Mouse (Mus musculus) intestine, postnatal 0 days (tissue): ENCODE data around the gene Mdh1. TPM values are rescaled to one million over a fixed set of nuclear protein-coding genes. Genes with fewer than 3 reads are reported as not detected.

Experiments
- ATAC-seq: fragments of 200-750 bp; cut with Nextera tagmentation; 2 replicates; pipeline ENCODE4 v1.8.0; 2017; ENCODE audit warnings: mild to moderate bottlenecking, moderate TSS enrichment, moderate library complexity
- H3K27ac ChIP-seq: fragments of 300-500 bp; sonication (generic); 2 replicates; pipeline ENCODE4 v1.5.1; 2014; ENCODE audit warnings: mild to moderate bottlenecking, low read depth, low read length, moderate library complexity
- H3K27me3 ChIP-seq: fragments of 300-500 bp; sonication (generic); replicated peaks from 2 replicates; pipeline ENCODE4 v1.6.1; 2014; ENCODE audit warnings: low read length, mixed read lengths; ENCODE audit not compliant: control insufficient read depth, insufficient read depth
- H3K36me3 ChIP-seq: fragments of 300-500 bp; sonication (generic); 2 replicates; pipeline ENCODE4 v1.6.1; 2014; ENCODE audit warnings: mild to moderate bottlenecking, moderate library complexity; ENCODE audit not compliant: control insufficient read depth, insufficient read depth
- H3K4me1 ChIP-seq: fragments of 300-500 bp; sonication (generic); replicated peaks from 2 replicates; pipeline ENCODE4 v1.6.1; 2014; ENCODE audit warnings: antibody characterized with exemption, low read length, mixed read lengths; ENCODE audit not compliant: control insufficient read depth, insufficient read depth
- H3K4me2 ChIP-seq: fragments of 300-500 bp; sonication (generic); replicated peaks from 2 replicates; pipeline ENCODE4 v1.6.1; 2014; ENCODE audit warnings: low read depth, mild to moderate bottlenecking, moderate library complexity
- H3K4me3 ChIP-seq: fragments of 300-500 bp; sonication (generic); 2 replicates; pipeline ENCODE4 v1.5.1; 2014; ENCODE audit warnings: low read depth, low read length
- H3K9ac ChIP-seq: fragments of 300-500 bp; sonication (generic); 2 replicates; pipeline ENCODE4 v1.6.1; 2014; ENCODE audit warnings: mild to moderate bottlenecking, low read depth, low read length
- H3K9me3 ChIP-seq: fragments of 300-500 bp; sonication (generic); 2 replicates; pipeline ENCODE4 v1.6.1; 2016; ENCODE audit warnings: mixed run types; ENCODE audit not compliant: control insufficient read depth
- CTCF ChIP-seq: sonication (generic); IDR thresholded peaks from 2 replicates; pipeline ENCODE4 v1.5.1; 2016; ENCODE audit warnings: low read depth, mild to moderate bottlenecking, control low read depth, antibody characterized with exemption, moderate library complexity
- WGBS: fragments of 180-500 bp; shearing (Covaris S2); extraction: QIAGEN DNeasy Blood & Tissue Kit; methylation state at CpG from one replicate; pipeline ENCODE4 v1.1.7; 2014; 5-methylcytosine and 5-hydroxymethylcytosine counted together
- polyA plus RNA-seq: library from polyadenylated mRNA; unstranded; fragments of >200 nt; fragmentation: Nextera tagmentation; extraction: Ambion mirVana; gene quantifications from 2 replicates; pipeline ENCODE4 v1.2.1, GENCODE M21; 2015

The Mdh1 gene
- polyA plus RNA-seq, 1 experiment from 2014 or later: 779 TPM

- H3K9ac ChIP-seq: no peak overlapping the region
- H3K9me3 ChIP-seq: no peaks in the 10 kb centered on the region
- 49% methylated on average over 2 of the region's 2 CpGs for WGBS
- peak overlapping the region; percentile 54 for H3K4me2 ChIP-seq
- TF ChIP-seq CTCF: no peak
- no peaks in the 10 kb centered on the region for H3K27me3 ChIP-seq
- 0 out of 2 replicates have a peak, but pooled peaks cover 4% of the 10 kb centered on the region for H3K36me3 ChIP-seq
- no peak overlapping the region for H3K4me3 ChIP-seq
- H3K27ac ChIP-seq: peak overlapping the region; percentile 29
- no peak for ATAC-seq
- H3K4me1 ChIP-seq: no peaks in the 10 kb centered on the region; the same call in none of the 2 replicates
Measured at GRCm38 (mm10) chr11:21570109-21570474, 2.1 kb downstream of the Mdh1 start.

- Histone ChIP-seq H3K27me3 (no peaks in the 10 kb centered on the region), H3K4me1 (no peaks in the 10 kb centered on the region; the same call in none of the 2 replicates), H3K4me2 (peak overlapping the region; percentile 54), H3K9me3 (no peaks in the 10 kb centered on the region), H3K9ac (0 out of 2 replicates have a peak overlapping the region, but pooled peaks have one; percentile 2), H3K4me3 (no peak overlapping the region), H3K36me3 (0 out of 2 replicates have a peak, but pooled peaks cover 4% of the 10 kb centered on the region), H3K27ac (peak overlapping the region; percentile 29; the same call in 1 of the 2 replicates)
- ATAC-seq: no peak
- WGBS: 19% methylated on average over 3 of the region's 3 CpGs
- no peak for TF ChIP-seq CTCF
Measured at GRCm38 (mm10) chr11:21569456-21570108, 2.6 kb downstream of the Mdh1 start.

- H3K27ac ChIP-seq: no peak overlapping the region; the same call in 1 of the 2 replicates
- no peaks in the 10 kb centered on the region; the same call in none of the 2 replicates for H3K4me1 ChIP-seq
- WGBS: 44% methylated on average over 5 of the region's 5 CpGs
- H3K9ac ChIP-seq: 0 out of 2 replicates have a peak overlapping the region, but pooled peaks have one; percentile 2
- H3K36me3 ChIP-seq: 0 out of 2 replicates have a peak, but pooled peaks cover 4% of the 10 kb centered on the region
- no peak overlapping the region for H3K4me3 ChIP-seq
- no peaks in the 10 kb centered on the region for H3K27me3 ChIP-seq
- H3K9me3 ChIP-seq: no peaks in the 10 kb centered on the region
- no peak for TF ChIP-seq CTCF
- H3K4me2 ChIP-seq: peak overlapping the region; percentile 39
- ATAC-seq: no peak
Measured at GRCm38 (mm10) chr11:21569002-21569401, 3.2 kb downstream of the Mdh1 start.

- H3K9me3 ChIP-seq: no peaks in the 10 kb centered on the region
- WGBS: 71% methylated on average over 1 of the region's 1 CpGs
- ATAC-seq: no peak
Measured at GRCm38 (mm10) chr11:21567733-21568132, 4.4 kb downstream of the Mdh1 start.

GRCm38 (mm10) chr11:21566934-21567333 is 5.2 kb downstream of the Mdh1 start:
- no peaks in the 10 kb centered on the region for H3K27me3 ChIP-seq

More at GRCm38 (mm10) chr11:21567733-21568132, 4.4 kb downstream of the Mdh1 start:
- Histone ChIP-seq H3K27me3 (no peaks in the 10 kb centered on the region), H3K4me2 (no peak overlapping the region), H3K4me1 (no peaks in the 10 kb centered on the region; the same call in none of the 2 replicates), H3K27ac (no peak overlapping the region), H3K36me3 (0 out of 2 replicates have a peak, but pooled peaks cover 11% of the 10 kb centered on the region), H3K9ac (no peak overlapping the region), H3K4me3 (no peak overlapping the region)
- no peak for TF ChIP-seq CTCF

GRCm38 (mm10) chr11:21564681-21565405 is 7.3 kb downstream of the Mdh1 start:
- ATAC-seq: peak; percentile 25; the same call in 1 of the 2 replicates

More at GRCm38 (mm10) chr11:21566934-21567333, 5.2 kb downstream of the Mdh1 start:
- Histone ChIP-seq H3K4me3 (no peak overlapping the region), H3K36me3 (0 out of 2 replicates have a peak, but pooled peaks cover 13% of the 10 kb centered on the region), H3K9ac (no peak overlapping the region), H3K27ac (no peak overlapping the region), H3K4me1 (no peaks in the 10 kb centered on the region; the same call in none of the 2 replicates), H3K9me3 (no peaks in the 10 kb centered on the region), H3K4me2 (no peak overlapping the region)
- ATAC-seq: no peak
- 89% methylated on average over 6 of the region's 6 CpGs for WGBS
- no peak for TF ChIP-seq CTCF

More at GRCm38 (mm10) chr11:21564681-21565405, 7.3 kb downstream of the Mdh1 start:
- WGBS: 47% methylated on average over 9 of the region's 9 CpGs
- Histone ChIP-seq H3K4me3 (no peak overlapping the region), H3K4me1 (no peaks in the 10 kb centered on the region; the same call in none of the 2 replicates), H3K36me3 (peaks cover 20% of the 10 kb centered on the region), H3K27ac (peak overlapping the region; percentile 60), H3K9ac (no peak overlapping the region), H3K4me2 (peak overlapping the region; percentile 13), H3K27me3 (no peaks in the 10 kb centered on the region), H3K9me3 (no peaks in the 10 kb centered on the region)
- TF ChIP-seq CTCF: no peak
